11 mouse cellular contexts compared by ENCODE assay signal in genomic region chr5:139027603-139028002, GRCm38 (mm10). TPM values are rescaled to one million over a fixed set of nuclear protein-coding genes. Genes with fewer than 3 reads are reported as not detected.
DNase-seq lines count a peak whose midpoint lies in the region; ATAC-seq and TF ChIP-seq lines count a peak whose summit lies in the region.
"Had no signal": no experiment of that assay in that cellular context is flagged by ENCODE, and none has a peak within 500 bp of the region (broad histone marks: within the 10 kb centered on the region; RNA-seq: fewer than 3 reads in every experiment).

No protein-coding gene starts in this region.

- TF ChIP-seq POLR2A in brain, embryonic 14.5 days (IDR thresholded peaks at IDR 0.05; ENCODE audit: borderline replicate concordance, extremely low read depth, insufficient read depth, insufficient read length, poor library complexity, severe bottlenecking), result no peak

- no peak for TF ChIP-seq CTCF in brain, embryonic 14.5 days (IDR thresholded peaks at IDR 0.05; ENCODE audit: borderline replicate concordance, extremely low read depth, insufficient read depth, insufficient read length)
- no peak for TF ChIP-seq CTCF in midbrain, postnatal 0 days (IDR thresholded peaks at IDR 0.05)

- no peak overlapping the region for H3K27ac ChIP-seq in midbrain, postnatal 0 days (ENCODE audit: low read depth, low read length)

- no peaks in the 10 kb centered on the region for H3K27me3 ChIP-seq in midbrain, postnatal 0 days (ENCODE audit: insufficient read depth, low read length)

- H3K4me3 ChIP-seq in midbrain, postnatal 0 days (ENCODE audit: low read depth, low read length), result no peak overlapping the region

- 38% methylated on average over 15 of the region's 15 CpGs for WGBS in midbrain, postnatal 0 days

- DNase-seq in cerebellum, postnatal 10 days, result peak; percentile 60 to 71
- no peak for DNase-seq in cerebellum, adult 9-11 months
- DNase-seq in brain, embryonic 14.5 days (ENCODE audit: low read depth), result peak; percentile 33
- peak; percentile 35 for DNase-seq in kidney, adult 18-20 months
- DNase-seq in midbrain, postnatal 0 days (ENCODE audit: low spot score), result peak; percentile 47
- DNase-seq in adrenal gland, postnatal 25 days, result no peak
- no peak for DNase-seq in gastrocnemius, adult 8-10 months (ENCODE audit: low spot score in 2 of 2)
- DNase-seq in frontal cortex, adult 2 months (ENCODE audit: extremely low spot score in 1 of 2, low spot score in 1 of 2), result no peak
- DNase-seq: liver, postnatal 0 days had no signal

- H3K4me2 ChIP-seq in midbrain, postnatal 0 days (ENCODE audit: low read depth, low read length, poor library complexity, severe bottlenecking), result no peak overlapping the region

- 0 out of 2 replicates have a peak, but pooled peaks cover 3% of the 10 kb centered on the region for H3K4me1 ChIP-seq in midbrain, postnatal 0 days (ENCODE audit: insufficient read depth, low read length)

- no peaks in the 10 kb centered on the region for H3K36me3 ChIP-seq in midbrain, postnatal 0 days (ENCODE audit: insufficient read depth, low read length)

- no peak for ATAC-seq in midbrain, postnatal 0 days (ENCODE audit: low FRiP score)
- ATAC-seq: liver, postnatal 0 days had no signal

- no peak overlapping the region for H3K9ac ChIP-seq in midbrain, postnatal 0 days (replicated peaks; ENCODE audit: low read length, poor library complexity, severe bottlenecking)
- H3K9ac ChIP-seq: liver, postnatal 0 days had no signal

- no peaks in the 10 kb centered on the region for H3K9me3 ChIP-seq in midbrain, postnatal 0 days (ENCODE audit: low read length)

RNA-seq across cellular contexts. Expression of gene Pdgfa, which starts 30.4 kb away (rescaled TPM):
- 6.5 and 9.7 TPM in 2 replicates for polyA plus RNA-seq in brain, embryonic 14.5 days (2012; rRNA removed)
- 64.0 and 67.7 TPM in 2 replicates for total RNA-seq in midbrain, postnatal 0 days (2014; rRNA removed)
- 53.8 and 54.5 TPM in 2 replicates for polyA plus RNA-seq in midbrain, postnatal 0 days (2015; fragmentation: Nextera tagmentation; extraction: Ambion mirVana)
- 29.5 and 30.0 TPM in 2 replicates for total RNA-seq in adrenal gland, postnatal 25 days (2021)
- 10 to 100 TPM; 19.8 to 32.1 (median 25.2) TPM for total RNA-seq in gastrocnemius, adult 8-10 months (2022)
- 34.6 and 43.0 TPM in 2 replicates for polyA plus RNA-seq in frontal cortex, adult 2 months (2012; rRNA removed)
- total RNA-seq: MEL; neutrophil, adult 5-6 weeks had no signal

Comparison
In these comparisons a context has a peak if more than half of its experiments do, and no peak if none do; other contexts are left out.
1. DNase-seq: peak in cerebellum, postnatal 10 days (2 of 2), brain, embryonic 14.5 days (single experiment), kidney, adult 18-20 months (single experiment) and midbrain, postnatal 0 days (single experiment); none in cerebellum, adult 9-11 months (single experiment), adrenal gland, postnatal 25 days (single experiment), gastrocnemius, adult 8-10 months (0 of 2) and frontal cortex, adult 2 months (0 of 2).